Mouse (Mus musculus): ENCODE data around the gene Trp53tg5.

Trp53tg5 gene

DNA sequence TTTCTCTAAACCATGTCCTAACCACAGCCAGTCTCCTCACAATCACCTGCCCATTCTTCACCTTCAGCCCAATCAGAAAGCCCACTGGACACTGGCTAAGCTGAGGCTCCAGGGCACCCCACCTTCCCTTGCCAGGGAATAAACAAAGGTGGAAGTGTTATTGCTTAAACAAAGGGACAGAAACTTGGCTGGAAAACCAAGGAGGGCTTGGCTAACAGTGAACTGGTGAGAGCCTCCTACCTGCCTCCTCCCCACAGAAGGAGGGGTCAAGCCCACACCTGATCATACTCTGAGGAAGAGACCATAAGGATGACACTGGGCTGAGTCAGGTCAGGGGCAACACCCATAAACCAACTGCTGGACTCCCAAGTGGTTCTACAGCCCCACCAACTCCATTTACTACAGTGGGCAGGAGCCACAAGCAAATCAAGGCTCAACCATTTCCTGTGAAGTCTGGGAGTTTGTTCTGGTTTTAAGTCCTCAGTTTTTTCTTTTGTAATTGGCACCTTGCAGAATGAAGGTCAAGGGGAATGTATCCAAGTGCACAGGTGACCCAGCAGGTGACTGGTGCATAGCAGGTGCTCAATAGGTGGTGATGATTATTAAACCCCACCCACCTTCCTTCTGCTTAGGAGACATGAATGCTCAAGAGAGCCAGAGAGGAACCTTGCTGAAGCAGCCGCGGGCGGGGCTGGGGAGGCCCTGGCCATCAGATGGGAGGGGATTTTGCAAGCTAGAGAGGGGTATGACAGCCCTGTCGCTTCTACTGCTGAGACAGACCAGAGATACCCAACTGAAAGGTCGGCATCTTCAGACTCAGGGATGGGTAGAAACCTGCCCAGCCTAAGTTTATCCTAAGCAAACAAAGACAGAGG is 38.1 kb downstream of the Trp53tg5 start:
- DNase-seq (ENCODE audit: inconsistent age in 2 of 2, low spot score in 1 of 2): peak in 1 of 2 experiments; percentile 35

DNA sequence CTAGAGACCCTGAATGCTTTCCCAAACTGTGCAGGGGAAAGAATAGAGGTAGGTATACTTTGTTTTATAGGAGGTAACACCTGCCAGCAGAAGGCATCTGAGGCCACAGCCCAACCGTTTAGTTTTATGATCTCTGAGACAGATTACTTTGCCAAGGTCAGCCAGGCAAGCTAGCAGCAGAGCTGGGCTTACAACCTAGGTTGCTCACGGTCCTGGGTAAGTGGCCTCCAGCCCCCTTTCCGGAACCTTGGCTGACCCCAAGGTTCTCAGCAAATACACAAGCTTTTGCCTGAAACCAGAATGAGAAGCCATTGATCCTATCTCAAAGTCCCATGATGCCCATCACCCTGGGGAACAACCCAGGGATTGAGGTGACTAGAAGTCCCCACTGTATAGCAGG is 38.8 kb downstream of the Trp53tg5 start:
- no peak for DNase-seq (ENCODE audit: inconsistent age in 2 of 2, low spot score in 1 of 2)

DNA sequence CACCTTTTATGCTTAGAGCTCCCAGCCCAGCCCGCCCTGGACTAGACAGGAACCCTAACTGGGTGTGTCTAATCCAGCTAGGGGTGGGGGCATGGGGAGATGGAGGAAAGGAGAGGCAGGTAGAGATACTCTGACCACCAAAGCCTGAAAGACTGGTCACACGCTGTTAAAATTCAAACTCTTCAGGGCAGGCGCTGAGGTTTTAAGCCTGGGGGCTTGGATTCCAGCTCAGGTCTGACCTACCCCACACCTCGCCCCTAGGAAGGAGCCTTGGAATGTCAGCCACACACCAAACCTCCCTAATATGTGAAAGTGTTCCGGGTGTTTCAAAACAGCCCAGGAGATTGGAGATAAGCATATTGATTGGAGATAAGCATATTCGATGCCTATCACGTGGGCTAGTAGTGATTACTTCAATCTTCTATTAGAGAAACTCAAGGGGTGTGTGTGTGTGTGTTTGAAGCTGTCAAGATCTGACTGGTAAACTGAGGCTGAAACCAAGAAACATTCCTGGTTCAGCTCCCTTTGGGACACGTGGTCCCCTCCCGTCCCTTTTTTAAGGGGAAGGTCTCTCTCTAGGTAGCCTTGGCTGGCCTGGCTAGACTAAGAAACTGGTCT is 40.1 kb downstream of the Trp53tg5 start:
- DNase-seq (ENCODE audit: inconsistent age in 2 of 2, low spot score in 1 of 2): peak in 1 of 2 experiments; percentile 23

DNA sequence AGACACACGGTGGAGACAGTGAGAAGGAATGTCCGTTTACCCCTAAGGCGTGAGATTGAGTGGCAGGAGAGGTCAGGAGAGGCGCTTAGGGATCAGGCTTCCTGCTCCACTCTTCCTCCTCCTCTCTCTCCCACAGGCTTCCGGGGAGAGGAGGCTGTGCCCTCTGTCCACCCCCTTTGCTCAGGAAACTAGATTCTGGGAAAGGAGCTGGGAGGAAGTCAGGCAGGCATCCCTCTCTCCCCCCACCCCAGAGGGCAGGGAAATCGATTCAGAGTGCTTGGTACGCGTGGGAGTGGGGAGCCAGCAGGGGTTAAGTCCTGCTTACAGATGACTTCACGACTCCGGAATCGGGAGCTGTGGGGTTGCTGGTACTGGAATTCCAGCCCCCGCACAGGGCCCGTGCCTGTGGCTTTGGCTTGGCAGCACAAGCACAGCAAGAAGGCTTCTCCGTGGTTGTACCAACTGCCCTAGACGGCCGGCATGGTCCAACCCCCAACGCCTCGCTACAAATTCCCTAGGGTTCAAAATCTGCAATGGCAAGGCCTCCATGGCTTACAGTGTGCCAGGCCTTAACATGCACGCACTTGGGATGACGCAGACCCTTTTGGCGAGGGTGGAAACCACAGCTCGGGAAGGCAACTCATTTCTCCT is 40.9 kb downstream of the Trp53tg5 start:
- peak in 1 of 2 experiments; percentile 62 for DNase-seq (ENCODE audit: inconsistent age in 2 of 2, low spot score in 1 of 2)

DNA sequence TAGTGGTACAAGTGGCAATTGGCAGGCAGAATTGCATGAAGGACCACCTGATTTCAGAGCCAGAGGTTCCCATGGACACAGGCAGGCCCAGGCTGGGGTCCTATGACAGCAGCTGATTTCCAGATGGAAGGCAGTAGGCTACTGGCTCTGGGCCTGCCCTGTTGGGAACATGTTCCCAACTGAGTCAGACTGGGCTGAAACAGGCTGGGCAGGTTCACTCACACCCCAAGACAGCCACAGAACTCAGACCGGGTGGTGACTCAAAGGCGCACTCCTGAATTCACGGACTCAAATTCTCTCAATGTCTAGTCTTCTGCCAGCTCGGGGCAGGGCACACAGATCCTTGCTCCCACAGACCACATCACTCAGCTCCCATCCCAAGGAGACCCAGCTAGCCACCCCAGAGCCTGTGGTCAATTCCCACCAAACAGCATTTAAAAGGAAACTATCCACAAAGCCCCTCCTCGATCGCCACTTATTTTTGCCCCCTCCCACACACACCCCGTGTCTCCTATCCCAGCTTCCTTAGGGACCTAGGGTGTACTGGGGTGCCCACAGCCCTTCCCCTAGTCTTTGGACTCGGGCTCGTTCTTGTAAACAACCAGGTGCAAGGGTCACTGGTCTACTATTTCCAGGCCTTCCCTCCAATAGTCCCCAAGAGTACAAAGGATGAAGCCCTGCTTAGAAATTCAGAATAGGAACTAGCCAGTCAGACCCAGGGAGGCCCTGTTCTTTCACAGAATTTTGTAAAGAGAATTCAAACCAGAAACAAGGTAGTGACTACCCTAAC is 41.7 kb downstream of the Trp53tg5 start:
- DNase-seq (ENCODE audit: inconsistent age in 2 of 2, low spot score in 1 of 2): peak in 1 of 2 experiments; percentile 23

DNA sequence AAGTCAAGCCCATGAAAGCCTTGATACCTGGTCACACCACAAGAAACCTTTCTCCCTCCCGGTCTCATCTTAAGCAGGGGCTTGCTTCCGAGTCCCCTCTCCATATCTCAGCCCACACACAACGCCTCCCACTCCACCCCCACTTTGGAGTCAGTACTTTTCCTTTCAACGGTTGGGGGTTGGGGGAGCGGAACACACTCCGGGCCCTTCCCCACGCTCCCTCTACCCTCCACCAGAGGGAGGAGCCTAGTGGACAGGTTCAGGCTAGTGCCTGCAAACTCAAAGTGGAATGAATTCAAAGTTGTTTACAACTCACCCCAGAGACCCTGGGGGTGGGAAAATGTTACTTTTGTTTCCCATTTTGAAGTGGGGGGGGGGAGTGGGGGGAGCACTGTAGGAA is 42.8 kb downstream of the Trp53tg5 start:
- peak in 1 of 2 experiments; percentile 17 for DNase-seq (ENCODE audit: inconsistent age in 2 of 2, low spot score in 1 of 2)

DNA sequence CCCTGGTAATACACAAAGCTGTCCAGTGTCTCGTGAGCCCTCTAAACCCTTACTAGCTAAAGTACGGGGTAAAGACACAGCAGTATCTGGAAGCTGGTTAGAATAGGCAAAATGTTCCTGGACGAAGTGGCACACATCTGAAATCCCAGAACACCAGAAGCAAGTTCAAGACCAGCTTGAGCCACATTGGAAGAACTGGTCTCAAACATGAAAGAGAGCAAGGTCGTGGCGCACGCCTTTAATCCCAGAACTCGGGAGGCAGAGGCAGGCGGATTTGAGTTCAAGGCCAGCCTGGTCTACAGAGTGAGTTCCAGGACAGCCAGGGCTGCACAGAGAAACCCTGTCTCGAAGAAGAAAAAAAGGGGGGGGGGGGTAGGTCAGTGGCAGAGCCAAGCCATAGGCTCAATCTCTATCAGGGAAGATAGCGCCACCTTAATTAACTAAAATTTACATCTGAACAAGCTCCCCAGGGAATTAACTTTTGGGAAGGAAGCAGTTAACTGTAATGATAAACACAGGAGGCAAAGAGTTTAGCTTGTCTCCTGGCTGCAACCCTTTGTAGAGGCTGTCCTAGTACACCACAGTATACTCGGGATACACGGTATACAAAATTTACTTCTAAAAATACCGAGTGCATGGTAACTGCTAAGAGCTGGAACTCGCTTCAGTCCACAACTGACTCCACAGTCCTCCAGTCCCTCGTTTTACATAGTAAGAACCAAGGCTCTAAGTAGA is 43.5 kb downstream of the Trp53tg5 start:
- no peak for DNase-seq (ENCODE audit: inconsistent age in 2 of 2, low spot score in 1 of 2)

DNA sequence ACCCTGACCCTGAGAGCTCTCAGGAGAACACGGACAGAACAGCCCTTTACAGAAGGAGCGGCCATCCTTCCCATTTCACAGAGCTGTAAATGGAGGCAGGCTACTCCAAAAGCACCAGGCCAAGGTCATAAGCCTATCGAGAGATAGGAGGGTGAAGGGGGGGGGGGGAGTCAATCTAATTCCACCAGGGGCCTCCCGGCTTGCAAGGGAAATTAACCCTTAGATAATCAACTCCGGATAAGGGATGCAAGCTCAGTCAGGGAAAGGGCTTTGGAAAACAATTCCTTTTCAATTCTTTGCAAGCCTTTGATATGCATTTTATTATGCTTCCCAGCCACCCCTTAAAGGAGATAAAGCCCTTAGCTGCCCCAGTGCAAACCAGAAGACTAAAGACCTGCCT is 45.1 kb downstream of the Trp53tg5 start:
- no peak for DNase-seq (ENCODE audit: inconsistent age in 2 of 2, low spot score in 1 of 2)

DNA sequence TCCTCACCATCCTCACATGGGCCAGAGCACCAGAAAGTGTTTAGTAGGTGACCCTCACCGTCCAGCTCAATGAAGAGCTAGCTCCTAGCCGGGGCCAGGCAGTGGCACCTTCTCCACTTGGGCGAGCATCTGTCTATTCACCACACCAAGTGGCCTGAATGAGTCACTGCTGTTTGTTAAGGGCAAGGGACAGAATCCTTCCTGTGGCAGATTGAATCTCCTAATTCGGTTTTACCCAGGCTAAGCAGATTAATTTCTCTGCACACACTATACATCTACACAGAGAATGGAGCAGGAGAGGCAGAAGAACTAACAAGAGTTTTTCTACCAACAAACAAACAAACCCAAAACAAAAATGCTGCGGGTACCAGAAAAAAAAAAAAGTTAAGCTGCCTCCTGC is 46.6 kb downstream of the Trp53tg5 start:
- DNase-seq (ENCODE audit: inconsistent age in 2 of 2, low spot score in 1 of 2): peak in 1 of 2 experiments; percentile 32

DNA sequence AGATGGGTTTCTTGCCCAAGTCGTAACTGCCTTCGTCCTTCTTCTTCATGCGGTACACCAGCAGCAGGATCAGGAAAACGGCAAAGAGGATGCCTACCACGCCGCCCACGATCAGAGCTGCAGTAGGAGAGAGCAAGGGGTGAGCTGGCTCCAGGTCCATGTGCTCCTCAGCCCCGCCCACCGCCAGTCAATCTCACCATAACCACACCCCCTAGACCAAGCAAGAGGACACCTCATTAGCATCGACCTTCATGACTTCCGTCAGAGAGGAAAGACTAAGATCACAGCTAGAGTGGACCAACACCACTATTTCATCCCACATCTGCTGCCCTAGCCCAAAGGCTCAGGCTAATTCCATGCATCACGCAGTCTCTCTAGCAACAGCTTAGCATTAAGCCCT is 47.4 kb downstream of the Trp53tg5 start:
- peak in 1 of 2 experiments; percentile 46 for DNase-seq (ENCODE audit: inconsistent age in 2 of 2, low spot score in 1 of 2)

DNA sequence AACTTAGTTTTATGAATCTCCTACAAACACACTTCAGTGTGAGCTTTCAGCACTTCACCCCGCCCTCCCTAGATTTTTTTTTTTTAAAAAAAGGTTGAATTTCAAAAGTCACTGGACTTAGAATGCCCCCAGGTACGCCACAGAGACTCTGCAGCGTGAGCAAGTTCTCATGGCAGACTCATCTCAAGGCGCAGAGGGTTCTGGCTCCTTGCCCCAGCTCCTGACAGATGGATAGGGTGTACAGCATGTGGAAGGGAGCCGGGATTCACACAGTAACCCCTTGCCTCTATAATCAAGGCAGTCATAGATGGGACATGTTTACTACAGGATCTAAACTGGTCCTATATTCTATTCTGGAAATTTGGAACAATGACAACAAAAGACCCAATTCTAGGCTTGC is 48.1 kb downstream of the Trp53tg5 start:
- peak in 1 of 2 experiments; percentile 27 for DNase-seq (ENCODE audit: inconsistent age in 2 of 2, low spot score in 1 of 2)

DNA sequence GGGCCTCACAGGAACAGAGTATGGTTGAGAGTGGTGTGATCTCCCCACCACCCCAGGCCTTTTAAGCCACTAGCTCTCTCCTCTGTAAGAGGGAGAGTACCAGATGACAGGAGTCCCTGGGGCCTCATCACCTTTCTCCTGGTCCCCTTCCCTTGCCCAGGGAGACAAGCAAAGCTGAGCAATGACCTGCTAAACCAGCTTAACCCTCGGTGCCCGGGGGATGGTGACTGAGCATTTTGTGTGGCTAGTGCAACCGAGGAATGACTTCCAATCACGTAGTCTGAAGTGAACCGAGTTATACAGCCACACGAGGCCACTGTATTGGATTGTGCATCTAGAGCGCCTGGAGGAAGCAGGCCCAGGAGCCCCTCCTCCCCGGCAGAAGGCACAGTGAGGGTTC is 49.1 kb downstream of the Trp53tg5 start:
- DNase-seq (ENCODE audit: inconsistent age in 2 of 2, low spot score in 1 of 2): peak in 1 of 2 experiments; percentile 21

DNA sequence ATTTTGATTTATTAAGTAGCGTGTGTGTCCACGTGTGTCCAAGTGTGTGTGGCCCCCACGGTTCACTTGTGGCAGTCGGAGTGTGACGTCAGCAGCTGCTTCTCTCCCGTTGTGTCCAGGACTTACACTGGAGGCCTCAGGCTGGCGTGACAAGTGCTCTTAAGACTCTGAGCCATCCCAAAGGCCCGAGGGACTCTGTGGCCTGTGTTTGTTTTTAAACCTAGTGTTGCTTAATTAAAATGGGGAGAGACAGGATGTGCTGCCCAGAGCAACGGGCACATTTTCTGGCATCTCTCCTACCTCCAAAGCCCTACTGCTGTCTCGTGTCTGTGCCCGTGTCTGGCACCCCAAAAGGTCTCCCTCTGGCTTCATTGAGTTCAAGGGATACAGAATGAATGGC is 50.1 kb downstream of the Trp53tg5 start:
- peak in 1 of 2 experiments; percentile 48 for DNase-seq (ENCODE audit: inconsistent age in 2 of 2, low spot score in 1 of 2)

DNA sequence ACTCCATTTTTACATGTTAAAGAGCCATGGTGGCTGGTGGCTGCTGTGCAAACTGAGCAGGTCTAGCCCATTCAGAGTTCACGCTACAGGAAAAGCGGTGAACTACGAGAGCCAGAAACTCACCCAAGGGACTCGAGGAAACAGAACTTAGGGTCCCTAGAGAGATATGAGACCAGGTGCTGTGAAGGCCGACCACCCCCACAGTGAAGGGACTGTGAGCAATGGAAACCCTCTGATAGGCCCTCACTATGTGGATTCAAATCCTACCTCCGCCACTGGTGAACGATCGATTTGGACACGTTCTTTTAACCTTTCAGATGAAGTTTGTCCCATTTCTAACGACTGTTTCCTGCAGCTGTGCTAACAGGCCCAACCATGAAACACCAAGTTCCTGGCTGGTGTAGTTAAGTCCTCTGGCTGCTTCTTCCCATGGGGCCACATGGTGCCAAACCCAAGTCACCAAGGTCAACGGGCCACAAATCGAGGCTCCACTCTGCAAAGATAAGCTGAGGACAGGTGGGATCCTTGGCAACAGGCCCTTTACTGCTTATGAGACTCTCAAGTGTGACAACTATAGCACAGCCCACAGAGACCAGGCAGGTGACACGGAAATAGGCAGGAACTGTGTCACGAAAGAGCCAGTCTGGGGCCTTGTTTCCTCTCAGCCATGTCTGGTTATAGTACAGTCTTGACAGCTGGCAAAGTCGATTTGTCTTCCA is 50.7 kb downstream of the Trp53tg5 start:
- peak in 1 of 2 experiments; percentile 46 for DNase-seq (ENCODE audit: inconsistent age in 2 of 2, low spot score in 1 of 2)

DNA sequence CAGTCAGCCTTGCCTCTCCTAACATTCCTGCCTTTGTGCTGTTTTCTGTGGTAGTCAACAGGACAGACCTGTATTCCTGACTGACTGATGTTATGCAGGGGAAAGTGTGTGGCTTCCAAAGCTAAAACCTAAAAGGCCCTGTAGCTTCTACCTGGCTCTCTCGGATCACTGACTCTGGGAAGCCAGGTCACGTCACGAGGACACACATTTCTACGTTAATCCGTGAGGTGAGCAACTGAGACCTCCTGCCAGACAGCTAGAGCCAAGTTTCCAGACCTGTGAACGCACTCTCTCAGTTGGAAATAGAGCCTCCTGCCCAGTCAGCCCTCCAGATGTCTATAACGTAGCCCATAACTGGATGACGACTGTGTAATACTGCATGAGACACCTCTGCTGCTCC is 51.5 kb downstream of the Trp53tg5 start:
- DNase-seq (ENCODE audit: inconsistent age in 2 of 2, low spot score in 1 of 2): no peak

DNA sequence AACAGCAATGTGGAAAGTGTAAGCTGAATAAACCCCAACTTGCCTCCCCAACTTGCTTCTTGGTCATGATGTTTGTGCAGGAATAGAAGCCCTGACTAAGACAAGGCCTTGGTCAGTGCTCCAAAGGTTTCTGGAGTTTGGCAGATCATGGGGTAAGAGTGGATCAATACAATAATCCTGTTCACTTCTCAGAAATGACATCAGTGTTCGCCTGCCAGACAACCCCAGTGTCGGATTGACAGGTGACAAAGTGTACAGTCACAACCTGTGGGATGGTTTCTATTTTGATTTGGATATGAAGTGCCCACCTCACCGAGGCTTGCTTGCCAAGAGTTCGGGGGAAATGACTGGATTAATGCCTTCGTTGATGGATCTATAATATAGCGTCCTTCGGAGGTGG is 52.2 kb downstream of the Trp53tg5 start:
- DNase-seq (ENCODE audit: inconsistent age in 2 of 2, low spot score in 1 of 2): no peak
